Mouse (Mus musculus) ES-E14 (cell line): ENCODE results near the gene Nup50.

Experiments used
- CHD2 ChIP-seq: IDR thresholded peaks from 2 replicates; pipeline ENCODE4 v1.6.1; 2014; ENCODE audit warnings: mild to moderate bottlenecking, low read depth, low read length, inconsistent platforms
- HCFC1 ChIP-seq: IDR thresholded peaks from 2 replicates; pipeline ENCODE4 v1.6.1; 2012; ENCODE audit warnings: low read length, inconsistent platforms, borderline replicate concordance; ENCODE audit not compliant: insufficient read depth

DNA sequence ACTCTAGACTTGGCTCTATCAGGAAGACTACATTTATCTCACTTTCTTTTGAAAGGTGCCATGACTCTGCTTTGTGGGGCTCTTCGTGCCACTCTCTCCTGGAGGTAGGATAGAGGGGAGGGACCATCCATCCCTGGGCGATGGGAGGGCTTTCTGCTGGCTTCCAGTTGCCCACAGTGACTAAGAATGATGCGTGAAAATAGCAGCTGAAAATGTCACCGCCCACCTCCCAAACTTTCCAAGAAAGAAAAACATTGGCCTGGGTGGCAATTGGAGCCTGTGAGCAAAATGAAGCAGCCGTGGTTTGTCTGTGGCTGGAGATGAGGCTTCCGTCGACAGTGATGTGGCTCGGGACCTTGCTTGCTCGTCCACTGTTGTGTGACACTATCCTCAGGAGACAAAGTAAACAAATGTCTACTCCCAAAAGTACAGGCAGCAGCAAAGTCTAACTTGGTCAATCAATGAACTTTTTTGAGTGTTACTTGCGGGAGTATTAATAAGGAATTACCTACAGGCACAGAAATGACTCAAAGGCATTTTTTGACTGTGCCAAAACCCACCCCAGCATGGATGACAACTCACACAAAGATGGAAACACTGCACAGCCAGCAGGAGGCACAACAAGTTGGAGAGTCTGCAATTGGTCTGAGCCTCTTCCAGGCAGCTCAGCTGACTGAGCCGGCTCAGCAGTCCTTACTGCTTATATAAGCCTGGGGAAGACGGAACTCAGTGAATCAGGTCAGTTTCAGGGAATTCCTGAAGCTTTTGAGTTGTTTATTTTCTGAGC, 46.0 kb upstream of the Nup50 start:
- TF ChIP-seq CHD2 (no peak), HCFC1 (no peak)
